Mouse (Mus musculus): ENCODE measurements around the gene Pbx3. TPM values are rescaled to one million over a fixed set of nuclear protein-coding genes. Genes with fewer than 3 reads are reported as not detected.

The Pbx3 gene
- polyA plus RNA-seq, 1 experiment from 2014 or later: 51.2 TPM

- H3K4me1 ChIP-seq: peaks cover 22% of the 10 kb centered on the region
- no peaks in the 10 kb centered on the region for H3K9me3 ChIP-seq
- 83% methylated on average over 1 of the region's 1 CpGs for WGBS
- H3K9ac ChIP-seq (replicated peaks): no peak overlapping the region
- no peak overlapping the region for H3K27ac ChIP-seq (replicated peaks)
- peaks cover 42% of the 10 kb centered on the region; the same call in 1 of the 2 replicates for H3K27me3 ChIP-seq
- no peak for ATAC-seq (replicated peaks)
- no peaks in the 10 kb centered on the region for H3K36me3 ChIP-seq
- H3K4me3 ChIP-seq: no peak overlapping the region
- no peak overlapping the region for H3K4me2 ChIP-seq (replicated peaks)
Measured at GRCm38 (mm10) chr2:34132751-34133150, 240.2 kb downstream of the Pbx3 start.

- peak; percentile 75 for ATAC-seq (replicated peaks)
- peak overlapping the region; percentile 23 for H3K4me2 ChIP-seq (replicated peaks)
- H3K9ac ChIP-seq (replicated peaks): no peak overlapping the region
- H3K36me3 ChIP-seq: no peaks in the 10 kb centered on the region
- H3K9me3 ChIP-seq: no peaks in the 10 kb centered on the region
- WGBS: 18% methylated on average over 13 of the region's 13 CpGs
- H3K4me3 ChIP-seq: 0 out of 2 replicates have a peak overlapping the region, but pooled peaks have one; percentile 12
- no peak overlapping the region for H3K27ac ChIP-seq (replicated peaks)
- H3K4me1 ChIP-seq: peaks cover 16% of the 10 kb centered on the region
- H3K27me3 ChIP-seq: peaks cover 60% of the 10 kb centered on the region
Measured at GRCm38 (mm10) chr2:34129674-34130267, 243.2 kb downstream of the Pbx3 start.

- WGBS: 69% methylated on average over 1 of the region's 1 CpGs
- ATAC-seq (replicated peaks): no peak
- Histone ChIP-seq H3K9ac (replicated peaks) (no peak overlapping the region), H3K27me3 (peaks cover 64% of the 10 kb centered on the region), H3K4me1 (peaks cover 16% of the 10 kb centered on the region), H3K9me3 (no peaks in the 10 kb centered on the region), H3K4me2 (replicated peaks) (no peak overlapping the region), H3K4me3 (no peak overlapping the region), H3K27ac (replicated peaks) (no peak overlapping the region), H3K36me3 (no peaks in the 10 kb centered on the region)
Measured at GRCm38 (mm10) chr2:34127871-34128270, 245.1 kb downstream of the Pbx3 start.

GRCm38 (mm10) chr2:34123896-34124295 is 249.0 kb downstream of the Pbx3 start:
- Histone ChIP-seq H3K4me3 (no peak overlapping the region), H3K36me3 (no peaks in the 10 kb centered on the region), H3K9me3 (no peaks in the 10 kb centered on the region), H3K4me2 (replicated peaks) (no peak overlapping the region), H3K27ac (replicated peaks) (no peak overlapping the region), H3K27me3 (peaks cover 60% of the 10 kb centered on the region), H3K9ac (replicated peaks) (no peak overlapping the region), H3K4me1 (peaks cover under 1% of the 10 kb centered on the region)
- 81% methylated on average over 12 of the region's 12 CpGs for WGBS
- ATAC-seq (replicated peaks): no peak

Other genes starting within 250 kb of the Pbx3 start
- 107 and 110 TPM in 2 replicates for gene Mapkap1, start 33.6 kb upstream of the Pbx3 start, polyA plus RNA-seq (2015; fragmentation: Nextera tagmentation; extraction: Ambion mirVana)